Mouse (Mus musculus) urinary bladder, postnatal 25 days (tissue): Measurements from ENCODE around the gene Mindy4b-ps.
"Not testable (repeated sequence)": the region's sequence is repeated elsewhere in the genome, so short reads cannot be mapped to it uniquely, and the experiment has no call there.

Experiments used
- DNase-seq: peaks from one replicate; pipeline ENCODE4 v3.0.0; 2022; ENCODE audit warnings: low spot score

Mindy4b-ps gene

GRCm38 (mm10) chr3:58822211-58822610, at the start of gene Mindy4b-ps:
Gene Mindy4b-ps (minus strand): TSS chr3:58822311.
- DNase-seq, result no peak

- not testable (repeated sequence) for DNase-seq
These were observed 49.8 kb upstream of the Mindy4b-ps start for GRCm38 (mm10) chr3:58871882-58872281.

- DNase-seq, result no peak
These were observed 43.6 kb upstream of the Mindy4b-ps start for GRCm38 (mm10) chr3:58865690-58866089.

- DNase-seq, result no peak
These were observed 40.9 kb upstream of the Mindy4b-ps start for GRCm38 (mm10) chr3:58862976-58863375.

GRCm38 (mm10) chr3:58843415-58843814, 21.3 kb upstream of the Mindy4b-ps start:
- peak; percentile 4 for DNase-seq

GRCm38 (mm10) chr3:58833442-58834160, 11.5 kb upstream of the Mindy4b-ps start:
- no peak for DNase-seq

GRCm38 (mm10) chr3:58832888-58833287, 10.8 kb upstream of the Mindy4b-ps start:
- DNase-seq, result no peak

- no peak for DNase-seq
These were observed 9.5 kb upstream of the Mindy4b-ps start for GRCm38 (mm10) chr3:58831586-58831985.

- DNase-seq, result no peak
These were observed 7.8 kb upstream of the Mindy4b-ps start for GRCm38 (mm10) chr3:58829926-58830325.

GRCm38 (mm10) chr3:58828366-58829153, 6.4 kb upstream of the Mindy4b-ps start:
- DNase-seq, result no peak

GRCm38 (mm10) chr3:58826266-58826665, 4.2 kb upstream of the Mindy4b-ps start:
- DNase-seq, result no peak

GRCm38 (mm10) chr3:58817337-58817736, 4.8 kb downstream of the Mindy4b-ps start:
- DNase-seq, result no peak

GRCm38 (mm10) chr3:58814191-58814590, 7.9 kb downstream of the Mindy4b-ps start:
- DNase-seq, result no peak

GRCm38 (mm10) chr3:58810353-58810752, 11.8 kb downstream of the Mindy4b-ps start:
- no peak for DNase-seq

GRCm38 (mm10) chr3:58809111-58809915, 12.8 kb downstream of the Mindy4b-ps start:
- DNase-seq, result no peak

- DNase-seq, result no peak
These were observed 13.5 kb downstream of the Mindy4b-ps start for GRCm38 (mm10) chr3:58808636-58809035.

GRCm38 (mm10) chr3:58804745-58805144, 17.4 kb downstream of the Mindy4b-ps start:
- DNase-seq, result no peak

GRCm38 (mm10) chr3:58798676-58799075, 23.4 kb downstream of the Mindy4b-ps start:
- no peak for DNase-seq

GRCm38 (mm10) chr3:58798245-58798644, 23.9 kb downstream of the Mindy4b-ps start:
- no peak for DNase-seq

- DNase-seq, result no peak
These were observed 32.6 kb downstream of the Mindy4b-ps start for GRCm38 (mm10) chr3:58789473-58789872.

GRCm38 (mm10) chr3:58789033-58789432, 33.1 kb downstream of the Mindy4b-ps start:
- DNase-seq, result no peak

GRCm38 (mm10) chr3:58786470-58786869, 35.6 kb downstream of the Mindy4b-ps start:
- no peak for DNase-seq
